Comparison of ENCODE assay signal across 8 mouse cellular contexts in the genomic region with DNA sequence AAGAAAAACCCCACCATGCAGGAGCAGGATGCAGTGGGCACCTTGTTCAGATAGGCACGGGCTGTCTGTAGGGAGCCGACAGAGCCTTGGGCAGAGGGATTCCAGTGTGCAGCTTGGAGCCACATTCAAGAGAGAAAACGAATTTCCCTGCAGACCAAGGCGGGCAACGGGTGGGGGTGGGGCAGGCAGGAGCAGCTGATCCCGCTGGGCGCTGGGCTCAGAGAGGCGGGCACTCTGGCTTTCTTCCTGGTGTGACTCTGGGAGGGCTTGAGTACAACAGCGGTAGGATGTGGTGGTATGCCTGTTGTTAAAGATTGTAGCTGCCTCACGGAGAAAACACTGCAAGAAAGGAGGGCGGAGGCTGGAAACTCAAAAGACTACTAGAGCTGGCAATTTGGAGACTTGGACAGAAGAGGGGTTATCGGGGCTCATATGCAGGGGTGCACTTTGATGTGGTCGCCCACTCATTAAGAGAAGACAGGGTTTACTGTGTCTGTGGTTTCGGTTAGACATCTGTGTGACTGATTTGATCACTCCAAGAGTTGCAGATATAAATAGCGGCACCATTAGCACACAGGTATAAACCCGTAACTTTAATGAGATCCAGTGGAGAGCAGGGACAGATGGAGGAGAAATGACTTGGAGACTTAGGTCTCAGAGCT.
A peak's percentile ranks its signal among the peaks of the same experiment; 100 is the strongest.
DNase-seq lines count a peak whose midpoint lies in the region; ATAC-seq and TF ChIP-seq lines count a peak whose summit lies in the region.

No protein-coding gene starts in this region.

- no peak for TF ChIP-seq POLR2A in brain, embryonic 14.5 days (IDR thresholded peaks at IDR 0.05; ENCODE audit: borderline replicate concordance, extremely low read depth, insufficient read depth, insufficient read length, poor library complexity, severe bottlenecking)

- TF ChIP-seq CTCF in brain, embryonic 14.5 days (IDR thresholded peaks at IDR 0.05; ENCODE audit: borderline replicate concordance, extremely low read depth, insufficient read depth, insufficient read length) = no peak

- H3K4me3 ChIP-seq in intestine, embryonic 15.5 days (replicated peaks) = 0 out of 2 replicates have a peak overlapping the region, but pooled peaks have one; percentile 9
- no peak overlapping the region for H3K4me3 ChIP-seq in intestine, embryonic 16.5 days (ENCODE audit: low read length)
- peak overlapping the region; percentile 23 for H3K4me3 ChIP-seq in embryonic facial prominence, embryonic 12.5 days

- no peaks in the 10 kb centered on the region for H3K9me3 ChIP-seq in intestine, embryonic 15.5 days
- H3K9me3 ChIP-seq in intestine, embryonic 16.5 days (ENCODE audit: control insufficient read depth, low read length) = no peaks in the 10 kb centered on the region
- no peaks in the 10 kb centered on the region for H3K9me3 ChIP-seq in embryonic facial prominence, embryonic 12.5 days

- peak; percentile 86 for DNase-seq in brain, embryonic 14.5 days (ENCODE audit: low read depth)
- DNase-seq in kidney, postnatal 4 days = peak; percentile 12 to 35
- peak; percentile 77 for DNase-seq in retina, postnatal 1 day
- no peak for DNase-seq in spleen, postnatal 36 days (ENCODE audit: low spot score in 2 of 2)
- DNase-seq in frontal cortex, adult 2 months (ENCODE audit: extremely low spot score in 1 of 2, low spot score in 1 of 2) = no peak

- ATAC-seq in intestine, embryonic 15.5 days = no peak
- no peak for ATAC-seq in intestine, embryonic 16.5 days
- ATAC-seq in embryonic facial prominence, embryonic 12.5 days (ENCODE audit: insufficient number of reproducible peaks, insufficient read depth, low FRiP score, low TSS enrichment) = no peak

- 14% methylated on average over 16 of the region's 16 CpGs for WGBS in intestine, embryonic 15.5 days
- 14% methylated on average over 16 of the region's 16 CpGs for WGBS in intestine, embryonic 16.5 days
- 10% methylated on average over 16 of the region's 16 CpGs for WGBS in embryonic facial prominence, embryonic 12.5 days

- no peak overlapping the region for H3K27ac ChIP-seq in intestine, embryonic 15.5 days
- H3K27ac ChIP-seq in intestine, embryonic 16.5 days (ENCODE audit: low read length) = no peak overlapping the region
- H3K27ac ChIP-seq in embryonic facial prominence, embryonic 12.5 days = no peak overlapping the region

- peak overlapping the region; percentile 33; the same call in 1 of the 2 replicates for H3K4me2 ChIP-seq in intestine, embryonic 15.5 days (replicated peaks)
- H3K4me2 ChIP-seq in intestine, embryonic 16.5 days (ENCODE audit: low read depth, low read length) = no peak overlapping the region
- H3K4me2 ChIP-seq in embryonic facial prominence, embryonic 12.5 days (replicated peaks) = peak overlapping the region; percentile 47

- no peaks in the 10 kb centered on the region for H3K36me3 ChIP-seq in intestine, embryonic 15.5 days
- no peaks in the 10 kb centered on the region for H3K36me3 ChIP-seq in intestine, embryonic 16.5 days (ENCODE audit: control insufficient read depth, insufficient read depth, low read length)
- no peaks in the 10 kb centered on the region for H3K36me3 ChIP-seq in embryonic facial prominence, embryonic 12.5 days

- 0 out of 2 replicates have a peak, but pooled peaks cover 8% of the 10 kb centered on the region for H3K27me3 ChIP-seq in intestine, embryonic 15.5 days (replicated peaks)
- no peaks in the 10 kb centered on the region for H3K27me3 ChIP-seq in intestine, embryonic 16.5 days (replicated peaks; ENCODE audit: control insufficient read depth, insufficient read depth, low read length)
- 0 out of 2 replicates have a peak, but pooled peaks cover 7% of the 10 kb centered on the region for H3K27me3 ChIP-seq in embryonic facial prominence, embryonic 12.5 days

- no peak overlapping the region for H3K9ac ChIP-seq in intestine, embryonic 15.5 days
- H3K9ac ChIP-seq in intestine, embryonic 16.5 days (ENCODE audit: low read depth, low read length) = no peak overlapping the region
- no peak overlapping the region for H3K9ac ChIP-seq in embryonic facial prominence, embryonic 12.5 days

- peaks cover 4% of the 10 kb centered on the region; the same call in 1 of the 2 replicates for H3K4me1 ChIP-seq in intestine, embryonic 15.5 days (replicated peaks)
- no peaks in the 10 kb centered on the region for H3K4me1 ChIP-seq in intestine, embryonic 16.5 days (ENCODE audit: control insufficient read depth, insufficient read depth, low read length)
- peaks cover 6% of the 10 kb centered on the region; the same call in 1 of the 2 replicates for H3K4me1 ChIP-seq in embryonic facial prominence, embryonic 12.5 days

Comparison
In these comparisons a context has a peak if more than half of its experiments do, and no peak if none do; other contexts are left out.
1. DNase-seq: peak in brain, embryonic 14.5 days (single experiment), kidney, postnatal 4 days (2 of 2) and retina, postnatal 1 day (single experiment); none in spleen, postnatal 36 days (0 of 2) and frontal cortex, adult 2 months (0 of 2).